Mouse (Mus musculus) olfactory bulb, adult 2 months (tissue): ENCODE measurements around the gene Slamf9.

Experiments
- CTCF ChIP-seq: fragments of 200-500 bp; IDR thresholded peaks from 2 replicates; pipeline ENCODE4 v1.5.1; 2012; ENCODE audit warnings: low read depth, mild to moderate bottlenecking, low read length, moderate library complexity; ENCODE audit not compliant: insufficient read depth
- POLR2A ChIP-seq: fragments of 200-500 bp; IDR thresholded peaks from 2 replicates; pipeline ENCODE4 v1.6.1; 2012; ENCODE audit warnings: mild to moderate bottlenecking, low read depth, low read length, moderate library complexity; ENCODE audit not compliant: insufficient read depth

GRCm38 (mm10) chr1:172525027-172525764, 50.0 kb downstream of the Slamf9 start:
- TF ChIP-seq POLR2A (no peak), CTCF (no peak)
